Mouse (Mus musculus) small intestine, adult 2 months (tissue): ENCODE measurements around the gene Gpr18. TPM values are rescaled to one million over a fixed set of nuclear protein-coding genes. Genes with fewer than 3 reads are reported as not detected.

Experiments used
- H3K27ac ChIP-seq: fragments of 200-500 bp; 2 replicates; pipeline ENCODE4 v1.5.1; 2012; ENCODE audit warnings: low read depth, low read length, control low read depth, inconsistent platforms; ENCODE audit not compliant: insufficient read depth
- H3K27me3 ChIP-seq: fragments of 200-500 bp; 2 replicates; pipeline ENCODE4 v1.6.1; 2012; ENCODE audit warnings: mild to moderate bottlenecking, moderate library complexity, low read length, inconsistent platforms; ENCODE audit not compliant: control insufficient read depth, insufficient read depth
- H3K36me3 ChIP-seq: fragments of 200-500 bp; 2 replicates; pipeline ENCODE4 v1.6.1; 2012; ENCODE audit warnings: mild to moderate bottlenecking, low read length, control low read depth, inconsistent platforms; ENCODE audit not compliant: control insufficient read depth, insufficient read depth
- H3K4me1 ChIP-seq: fragments of 200-500 bp; 2 replicates; pipeline ENCODE4 v1.6.1; 2012; ENCODE audit warnings: low read length, inconsistent platforms, mixed read lengths; ENCODE audit not compliant: control insufficient read depth, insufficient read depth, insufficient read length
- H3K4me3 ChIP-seq: fragments of 200-500 bp; 2 replicates; pipeline ENCODE4 v1.5.1; 2012; ENCODE audit warnings: low read depth, mild to moderate bottlenecking, control low read depth, inconsistent platforms, low read length, moderate library complexity
- CTCF ChIP-seq: fragments of 200-500 bp; IDR thresholded peaks from 2 replicates; pipeline ENCODE4 v1.5.1; 2012; ENCODE audit warnings: low read depth, mild to moderate bottlenecking, control low read depth, inconsistent platforms, low read length, moderate library complexity, mixed read lengths; ENCODE audit not compliant: insufficient replicate concordance, insufficient read length; ENCODE audit errors: extremely low read depth
- POLR2A ChIP-seq: fragments of 200-500 bp; IDR thresholded peaks from 2 replicates; pipeline ENCODE4 v1.6.1; 2012; ENCODE audit warnings: low read depth, mild to moderate bottlenecking, control low read depth, inconsistent platforms, low read length, moderate library complexity
- WGBS: fragments of 180-500 bp; shearing (Covaris S2); methylation state at CpG from one replicate; pipeline ENCODE4 v1.1.7; 2018; 5-methylcytosine and 5-hydroxymethylcytosine counted together
- polyA plus RNA-seq: library from polyadenylated mRNA; depleted of rRNA; stranded (reverse); fragments of >200 nt; gene quantifications from 2 replicates; pipeline ENCODE4 v1.2.3, GENCODE M21; 2012

Gpr18 gene
- polyA plus RNA-seq, 1 experiment, result 7.5 TPM

GRCm38 (mm10) chr14:121960997-121961396, 45.4 kb upstream of the Gpr18 start:
- Histone ChIP-seq H3K27me3 (no peaks in the 10 kb centered on the region), H3K27ac (no peak overlapping the region), H3K36me3 (peaks cover 3% of the 10 kb centered on the region; the same call in 1 of the 2 replicates), H3K4me1 (peaks cover 21% of the 10 kb centered on the region), H3K4me3 (no peak overlapping the region)
- TF ChIP-seq CTCF, result no peak
- no peak for TF ChIP-seq POLR2A
- WGBS, result 40% methylated on average over 6 of the region's 6 CpGs

- WGBS, result 40% methylated on average over 2 of the region's 2 CpGs
These were observed 45.0 kb upstream of the Gpr18 start for GRCm38 (mm10) chr14:121960531-121960930.

GRCm38 (mm10) chr14:121960031-121960430, 44.5 kb upstream of the Gpr18 start:
- Histone ChIP-seq H3K27ac (no peak overlapping the region), H3K27me3 (no peaks in the 10 kb centered on the region), H3K36me3 (peaks cover 3% of the 10 kb centered on the region; the same call in 1 of the 2 replicates), H3K4me3 (no peak overlapping the region), H3K4me1 (peaks cover 21% of the 10 kb centered on the region)
- WGBS, result 85% methylated on average over 4 of the region's 4 CpGs
- TF ChIP-seq CTCF (no peak), POLR2A (no peak)

More at GRCm38 (mm10) chr14:121960531-121960930, 45.0 kb upstream of the Gpr18 start:
- H3K27ac ChIP-seq, result no peak overlapping the region
- peaks cover 21% of the 10 kb centered on the region for H3K4me1 ChIP-seq
- peaks cover 3% of the 10 kb centered on the region; the same call in 1 of the 2 replicates for H3K36me3 ChIP-seq
- TF ChIP-seq POLR2A (no peak), CTCF (no peak)
- H3K27me3 ChIP-seq, result no peaks in the 10 kb centered on the region
- no peak overlapping the region for H3K4me3 ChIP-seq

GRCm38 (mm10) chr14:121959538-121959980, 44.0 kb upstream of the Gpr18 start:
- no peak for TF ChIP-seq CTCF
- TF ChIP-seq POLR2A, result no peak
- WGBS, result 84% methylated on average over 3 of the region's 3 CpGs
- H3K27me3 ChIP-seq, result no peaks in the 10 kb centered on the region
- no peak overlapping the region for H3K4me3 ChIP-seq
- no peak overlapping the region for H3K27ac ChIP-seq
- H3K4me1 ChIP-seq, result peaks cover 21% of the 10 kb centered on the region
- H3K36me3 ChIP-seq, result peaks cover 5% of the 10 kb centered on the region

GRCm38 (mm10) chr14:121958751-121959537, 43.4 kb upstream of the Gpr18 start:
- Histone ChIP-seq H3K27ac (0 out of 2 replicates have a peak overlapping the region, but pooled peaks have one; percentile 2), H3K4me3 (no peak overlapping the region), H3K27me3 (no peaks in the 10 kb centered on the region), H3K4me1 (peaks cover 20% of the 10 kb centered on the region), H3K36me3 (peaks cover 10% of the 10 kb centered on the region)
- WGBS, result 23% methylated on average over 10 of the region's 10 CpGs
- TF ChIP-seq CTCF (no peak), POLR2A (no peak)

- H3K27me3 ChIP-seq, result no peaks in the 10 kb centered on the region
- peaks cover 10% of the 10 kb centered on the region for H3K36me3 ChIP-seq
- H3K4me3 ChIP-seq, result no peak overlapping the region
- peaks cover 16% of the 10 kb centered on the region for H3K4me1 ChIP-seq
- TF ChIP-seq CTCF (no peak), POLR2A (no peak)
- 82% methylated on average over 3 of the region's 3 CpGs for WGBS
- H3K27ac ChIP-seq, result no peak overlapping the region
These were observed 42.6 kb upstream of the Gpr18 start for GRCm38 (mm10) chr14:121958041-121958750.
